Comparison of ENCODE assay signal across 13 mouse cellular contexts in the genomic region with DNA sequence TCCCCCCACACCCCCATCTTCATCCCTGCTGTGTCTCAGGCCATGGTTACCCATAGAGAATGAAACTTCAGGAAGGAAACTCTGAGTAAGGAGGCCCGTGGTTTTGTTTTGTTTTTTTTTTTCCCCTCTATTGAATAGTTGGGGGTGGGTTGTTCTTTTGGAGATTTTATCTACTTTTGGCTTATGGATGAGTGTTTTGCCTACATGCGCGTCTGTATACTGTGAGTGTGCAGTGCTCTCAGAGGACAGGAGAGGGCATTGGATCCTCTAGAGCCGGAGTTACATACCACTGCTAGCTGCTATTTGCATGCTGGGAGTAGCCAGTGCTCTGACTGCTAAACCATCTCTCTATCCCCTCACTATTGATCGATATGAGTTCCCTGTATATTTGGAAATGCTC.
"Had no signal": no experiment of that assay in that cellular context is flagged by ENCODE, and none has a peak within 500 bp of the region (broad histone marks: within the 10 kb centered on the region; RNA-seq: fewer than 3 reads in every experiment).

No protein-coding gene starts in this region.

- H3K9me3 ChIP-seq: intestine, embryonic 15.5 days; liver, embryonic 13.5 days; lung, embryonic 15.5 days; midbrain, embryonic 12.5 days had no signal

- H3K4me2 ChIP-seq: intestine, embryonic 15.5 days; liver, embryonic 13.5 days; lung, embryonic 15.5 days; midbrain, embryonic 12.5 days had no signal

- DNase-seq: kidney, adult 2 months; kidney, postnatal 14 days; kidney, postnatal 4 days; layer of hippocampus, adult 9-11 months; layer of hippocampus, postnatal 36 days; liver, embryonic 13.5 days; thymus, postnatal 25 days had no signal

- H3K27me3 ChIP-seq: intestine, embryonic 15.5 days; liver, embryonic 13.5 days; lung, embryonic 15.5 days; midbrain, embryonic 12.5 days had no signal

- H3K4me1 ChIP-seq: midbrain, embryonic 12.5 days had no signal

- ATAC-seq: intestine, embryonic 15.5 days; midbrain, embryonic 16.5 days had no signal

- H3K4me3 ChIP-seq: intestine, embryonic 15.5 days; left cerebral cortex, adult 2 months; liver, embryonic 13.5 days; lung, embryonic 15.5 days; midbrain, embryonic 12.5 days had no signal

- H3K9ac ChIP-seq: intestine, embryonic 15.5 days; liver, embryonic 13.5 days; lung, embryonic 15.5 days; midbrain, embryonic 12.5 days had no signal

- H3K27ac ChIP-seq: intestine, embryonic 15.5 days; left cerebral cortex, adult 2 months; liver, embryonic 13.5 days; lung, embryonic 15.5 days; macrophage; midbrain, embryonic 12.5 days had no signal
